Mouse (Mus musculus): Measurements from ENCODE around the gene 1700016C15Rik. TPM values are rescaled to one million over a fixed set of nuclear protein-coding genes. Genes with fewer than 3 reads are reported as not detected.

1700016C15Rik gene
- polyA plus RNA-seq, 1 experiment from 2014 or later: not detected

DNA sequence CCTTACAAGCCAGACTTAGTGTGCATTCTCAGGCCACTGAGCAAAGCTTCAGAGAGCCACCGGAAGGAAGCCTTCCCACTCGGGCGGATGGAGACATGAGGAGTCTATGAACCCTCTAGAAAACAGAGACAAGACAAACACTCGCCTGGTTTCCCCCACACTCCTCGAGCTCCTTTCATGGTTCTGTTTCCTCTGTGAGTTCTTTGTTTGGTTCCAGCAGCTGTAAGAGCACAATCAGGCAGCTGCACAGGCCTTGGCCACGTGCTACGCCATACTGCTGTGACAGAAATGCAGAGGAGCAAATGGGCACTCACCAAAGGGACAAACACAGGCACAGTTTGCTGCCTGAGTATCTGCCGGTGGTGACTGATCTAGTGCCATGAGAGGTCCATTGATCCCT lies 29.1 kb upstream of the 1700016C15Rik start:
- ATAC-seq (ENCODE audit: insufficient number of reproducible peaks, insufficient read depth, low FRiP score, low read depth): no peak
- H3K4me3 ChIP-seq (ENCODE audit: low read depth, low read length): no peak overlapping the region
- no peaks in the 10 kb centered on the region for H3K36me3 ChIP-seq (ENCODE audit: control insufficient read depth, insufficient read depth, low read length)
- H3K9ac ChIP-seq (replicated peaks; ENCODE audit: low read depth, low read length): no peak overlapping the region
- no peaks in the 10 kb centered on the region for H3K9me3 ChIP-seq (ENCODE audit: control insufficient read depth, low read depth, low read length)
- no peaks in the 10 kb centered on the region for H3K27me3 ChIP-seq (ENCODE audit: control insufficient read depth, insufficient read depth, low read length)
- WGBS: 71% methylated on average over 8 of the region's 8 CpGs
- 0 out of 2 replicates have a peak, but pooled peaks cover 3% of the 10 kb centered on the region for H3K4me1 ChIP-seq (ENCODE audit: control insufficient read depth, insufficient read depth, low read length)
- no peak overlapping the region for H3K27ac ChIP-seq (ENCODE audit: low read length)
- no peak overlapping the region for H3K4me2 ChIP-seq (replicated peaks; ENCODE audit: low read depth, low read length)

- WGBS: 2% methylated on average over 15 of the region's 15 CpGs
- H3K4me2 ChIP-seq (replicated peaks; ENCODE audit: low read depth, low read length): peak overlapping the region; percentile 93
- H3K9me3 ChIP-seq (ENCODE audit: control insufficient read depth, low read depth, low read length): no peaks in the 10 kb centered on the region
- H3K4me1 ChIP-seq (ENCODE audit: control insufficient read depth, insufficient read depth, low read length): 0 out of 2 replicates have a peak, but pooled peaks cover 3% of the 10 kb centered on the region
- no peaks in the 10 kb centered on the region for H3K27me3 ChIP-seq (ENCODE audit: control insufficient read depth, insufficient read depth, low read length)
- H3K4me3 ChIP-seq (ENCODE audit: low read depth, low read length): peak overlapping the region; percentile 36
- H3K36me3 ChIP-seq (ENCODE audit: control insufficient read depth, insufficient read depth, low read length): no peaks in the 10 kb centered on the region
- H3K27ac ChIP-seq (ENCODE audit: low read length): no peak overlapping the region
- peak overlapping the region; percentile 30; the same call in 1 of the 2 replicates for H3K9ac ChIP-seq (replicated peaks; ENCODE audit: low read depth, low read length)
- peak; percentile 75 for ATAC-seq (ENCODE audit: insufficient number of reproducible peaks, insufficient read depth, low FRiP score, low read depth)
Observed at GRCm38 (mm10) chr1:177702481-177703146, 27.0 kb upstream of the 1700016C15Rik start.

DNA sequence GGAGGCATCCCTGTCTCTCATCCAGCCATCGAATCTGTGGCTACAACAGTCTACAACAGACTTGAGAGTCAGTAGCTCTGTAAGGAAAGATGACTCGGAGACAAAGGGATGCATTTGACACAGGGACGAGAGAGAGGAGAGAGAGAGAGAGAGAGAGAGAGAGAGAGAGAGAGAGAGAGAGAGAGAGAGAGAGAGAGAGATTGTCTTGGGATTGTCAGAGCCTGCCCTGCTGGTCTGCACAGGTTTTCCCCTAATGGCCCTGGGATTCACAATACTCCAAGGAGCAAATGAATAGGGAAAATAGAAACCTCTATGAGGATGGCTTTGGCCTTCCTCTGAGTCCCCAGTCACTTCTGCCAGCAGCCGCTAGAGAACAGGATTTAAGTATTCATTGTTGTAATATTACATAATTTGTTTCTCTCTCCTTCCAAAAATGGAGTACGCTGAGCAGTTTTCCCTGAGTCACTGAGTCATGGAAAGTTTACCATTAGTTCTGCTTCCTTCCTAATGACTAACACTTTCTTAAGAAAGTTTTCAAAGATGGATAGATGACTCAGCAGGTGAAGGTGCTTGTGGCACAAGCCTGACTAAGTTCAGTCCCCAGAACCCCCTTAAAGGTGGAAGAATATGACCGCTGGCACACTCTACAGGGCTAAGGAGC lies 26.3 kb upstream of the 1700016C15Rik start:
- Histone ChIP-seq H3K9ac (replicated peaks; ENCODE audit: low read depth, low read length) (no peak overlapping the region), H3K9me3 (ENCODE audit: control insufficient read depth, low read depth, low read length) (no peaks in the 10 kb centered on the region), H3K4me2 (replicated peaks; ENCODE audit: low read depth, low read length) (peak overlapping the region; percentile 93; the same call in 1 of the 2 replicates), H3K27me3 (ENCODE audit: control insufficient read depth, insufficient read depth, low read length) (no peaks in the 10 kb centered on the region), H3K4me3 (ENCODE audit: low read depth, low read length) (peak overlapping the region; percentile 36; the same call in 1 of the 2 replicates), H3K4me1 (ENCODE audit: control insufficient read depth, insufficient read depth, low read length) (0 out of 2 replicates have a peak, but pooled peaks cover 3% of the 10 kb centered on the region), H3K36me3 (ENCODE audit: control insufficient read depth, insufficient read depth, low read length) (no peaks in the 10 kb centered on the region), H3K27ac (ENCODE audit: low read length) (no peak overlapping the region)
- no peak for ATAC-seq (ENCODE audit: insufficient number of reproducible peaks, insufficient read depth, low FRiP score, low read depth)
- WGBS: 46% methylated on average over 6 of the region's 6 CpGs

DNA sequence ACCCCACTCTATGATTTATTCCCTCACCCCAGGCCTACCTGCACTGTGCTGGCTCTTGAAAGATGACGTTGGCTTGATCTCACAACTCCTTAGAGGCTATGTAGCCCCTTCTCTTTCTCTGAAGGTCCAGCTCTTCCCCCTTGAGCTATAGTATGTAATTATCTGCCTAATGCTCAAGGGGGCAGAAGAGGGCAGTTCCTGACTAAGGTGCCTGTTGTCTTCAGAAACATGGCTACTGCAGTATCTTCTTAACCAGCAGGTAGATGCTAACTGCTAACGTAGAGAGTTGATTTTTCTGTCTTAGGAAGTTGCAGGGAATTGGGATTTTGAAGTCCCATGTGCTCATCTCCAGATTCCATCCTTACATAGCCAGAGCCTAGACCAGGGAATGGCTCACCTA lies 24.4 kb upstream of the 1700016C15Rik start:
- Histone ChIP-seq H3K36me3 (ENCODE audit: control insufficient read depth, insufficient read depth, low read length) (no peaks in the 10 kb centered on the region), H3K9me3 (ENCODE audit: control insufficient read depth, low read depth, low read length) (peaks cover 5% of the 10 kb centered on the region; the same call in 1 of the 2 replicates), H3K27me3 (ENCODE audit: control insufficient read depth, insufficient read depth, low read length) (no peaks in the 10 kb centered on the region), H3K4me3 (ENCODE audit: low read depth, low read length) (no peak overlapping the region), H3K9ac (replicated peaks; ENCODE audit: low read depth, low read length) (no peak overlapping the region), H3K4me2 (replicated peaks; ENCODE audit: low read depth, low read length) (no peak overlapping the region), H3K4me1 (ENCODE audit: control insufficient read depth, insufficient read depth, low read length) (0 out of 2 replicates have a peak, but pooled peaks cover 6% of the 10 kb centered on the region), H3K27ac (ENCODE audit: low read length) (no peak overlapping the region)
- no peak for ATAC-seq (ENCODE audit: insufficient number of reproducible peaks, insufficient read depth, low FRiP score, low read depth)
- 50% methylated on average over 2 of the region's 2 CpGs for whole genome bisulfite sequencing

- no peak overlapping the region for H3K4me3 ChIP-seq (ENCODE audit: low read depth, low read length)
- H3K9me3 ChIP-seq (ENCODE audit: control insufficient read depth, low read depth, low read length): peaks cover 5% of the 10 kb centered on the region; the same call in 1 of the 2 replicates
- 0 out of 2 replicates have a peak, but pooled peaks cover 4% of the 10 kb centered on the region for H3K4me1 ChIP-seq (ENCODE audit: control insufficient read depth, insufficient read depth, low read length)
- no peaks in the 10 kb centered on the region for H3K27me3 ChIP-seq (ENCODE audit: control insufficient read depth, insufficient read depth, low read length)
- 81% methylated on average over 1 of the region's 1 CpGs for WGBS
- no peak overlapping the region for H3K9ac ChIP-seq (replicated peaks; ENCODE audit: low read depth, low read length)
- H3K4me2 ChIP-seq (replicated peaks; ENCODE audit: low read depth, low read length): no peak overlapping the region
- H3K27ac ChIP-seq (ENCODE audit: low read length): no peak overlapping the region
- no peaks in the 10 kb centered on the region for H3K36me3 ChIP-seq (ENCODE audit: control insufficient read depth, insufficient read depth, low read length)
- no peak for ATAC-seq (ENCODE audit: insufficient number of reproducible peaks, insufficient read depth, low FRiP score, low read depth)
Observed at GRCm38 (mm10) chr1:177707571-177707970, 22.0 kb upstream of the 1700016C15Rik start.

GRCm38 (mm10) chr1:177708583-177709055 lies 21.0 kb upstream of the 1700016C15Rik start:
- WGBS: 50% methylated on average over 4 of the region's 4 CpGs
- Histone ChIP-seq H3K36me3 (ENCODE audit: control insufficient read depth, insufficient read depth, low read length) (no peaks in the 10 kb centered on the region), H3K9ac (replicated peaks; ENCODE audit: low read depth, low read length) (no peak overlapping the region), H3K9me3 (ENCODE audit: control insufficient read depth, low read depth, low read length) (peaks cover 5% of the 10 kb centered on the region; the same call in 1 of the 2 replicates), H3K27me3 (ENCODE audit: control insufficient read depth, insufficient read depth, low read length) (no peaks in the 10 kb centered on the region), H3K27ac (ENCODE audit: low read length) (no peak overlapping the region), H3K4me1 (ENCODE audit: control insufficient read depth, insufficient read depth, low read length) (0 out of 2 replicates have a peak, but pooled peaks cover 3% of the 10 kb centered on the region), H3K4me2 (replicated peaks; ENCODE audit: low read depth, low read length) (no peak overlapping the region), H3K4me3 (ENCODE audit: low read depth, low read length) (no peak overlapping the region)
- ATAC-seq (ENCODE audit: insufficient number of reproducible peaks, insufficient read depth, low FRiP score, low read depth): peak; percentile 46; the same call in 1 of the 2 replicates

DNA sequence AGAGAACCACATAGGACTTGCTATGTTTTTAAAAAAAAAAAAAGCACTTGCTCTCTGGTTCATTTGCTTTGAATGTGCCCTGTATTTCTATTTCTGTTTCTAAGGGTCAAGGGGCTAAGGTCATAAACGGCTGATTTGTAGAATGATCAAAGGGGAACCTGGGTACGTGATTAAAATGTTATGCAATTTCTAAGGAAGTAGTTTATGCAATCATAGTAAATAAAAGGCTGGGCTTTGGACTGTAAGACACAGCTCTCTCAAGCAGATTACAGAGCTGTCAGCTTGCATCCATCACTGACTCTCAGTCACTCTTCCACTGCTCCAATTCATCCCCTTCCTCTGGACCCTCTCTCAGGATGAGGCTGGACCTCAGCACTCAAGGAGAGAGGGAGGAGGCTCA lies 18.6 kb upstream of the 1700016C15Rik start:
- no peaks in the 10 kb centered on the region for H3K36me3 ChIP-seq (ENCODE audit: control insufficient read depth, insufficient read depth, low read length)
- H3K4me3 ChIP-seq (ENCODE audit: low read depth, low read length): no peak overlapping the region
- H3K4me1 ChIP-seq (ENCODE audit: control insufficient read depth, insufficient read depth, low read length): 0 out of 2 replicates have a peak, but pooled peaks cover 3% of the 10 kb centered on the region
- no peak overlapping the region for H3K27ac ChIP-seq (ENCODE audit: low read length)
- H3K9ac ChIP-seq (replicated peaks; ENCODE audit: low read depth, low read length): no peak overlapping the region
- no peak for ATAC-seq (ENCODE audit: insufficient number of reproducible peaks, insufficient read depth, low FRiP score, low read depth)
- WGBS: 58% methylated on average over 2 of the region's 2 CpGs
- no peaks in the 10 kb centered on the region for H3K27me3 ChIP-seq (ENCODE audit: control insufficient read depth, insufficient read depth, low read length)
- no peak overlapping the region for H3K4me2 ChIP-seq (replicated peaks; ENCODE audit: low read depth, low read length)
- H3K9me3 ChIP-seq (ENCODE audit: control insufficient read depth, low read depth, low read length): peaks cover 5% of the 10 kb centered on the region; the same call in 1 of the 2 replicates

- Histone ChIP-seq H3K4me1 (ENCODE audit: control insufficient read depth, insufficient read depth, low read length) (0 out of 2 replicates have a peak, but pooled peaks cover 3% of the 10 kb centered on the region), H3K36me3 (ENCODE audit: control insufficient read depth, insufficient read depth, low read length) (no peaks in the 10 kb centered on the region), H3K4me3 (ENCODE audit: low read depth, low read length) (no peak overlapping the region), H3K27me3 (ENCODE audit: control insufficient read depth, insufficient read depth, low read length) (no peaks in the 10 kb centered on the region), H3K9ac (replicated peaks; ENCODE audit: low read depth, low read length) (no peak overlapping the region), H3K4me2 (replicated peaks; ENCODE audit: low read depth, low read length) (no peak overlapping the region), H3K9me3 (ENCODE audit: control insufficient read depth, low read depth, low read length) (peaks cover 5% of the 10 kb centered on the region; the same call in 1 of the 2 replicates), H3K27ac (ENCODE audit: low read length) (no peak overlapping the region)
- WGBS: 78% methylated on average over 2 of the region's 2 CpGs
- no peak for ATAC-seq (ENCODE audit: insufficient number of reproducible peaks, insufficient read depth, low FRiP score, low read depth)
Observed at GRCm38 (mm10) chr1:177711418-177711817, 18.2 kb upstream of the 1700016C15Rik start.
